Mouse (Mus musculus) small intestine, adult 2 months (tissue): ENCODE results near the gene Plxnc1. TPM values are rescaled to one million over a fixed set of nuclear protein-coding genes. Genes with fewer than 3 reads are reported as not detected.

Experiments
- H3K27ac ChIP-seq: fragments of 200-500 bp; 2 replicates; pipeline ENCODE4 v1.5.1; 2012; ENCODE audit warnings: low read depth, low read length, control low read depth, inconsistent platforms; ENCODE audit not compliant: insufficient read depth
- H3K27me3 ChIP-seq: fragments of 200-500 bp; 2 replicates; pipeline ENCODE4 v1.6.1; 2012; ENCODE audit warnings: mild to moderate bottlenecking, moderate library complexity, low read length, inconsistent platforms; ENCODE audit not compliant: control insufficient read depth, insufficient read depth
- H3K36me3 ChIP-seq: fragments of 200-500 bp; 2 replicates; pipeline ENCODE4 v1.6.1; 2012; ENCODE audit warnings: mild to moderate bottlenecking, low read length, control low read depth, inconsistent platforms; ENCODE audit not compliant: control insufficient read depth, insufficient read depth
- H3K4me1 ChIP-seq: fragments of 200-500 bp; 2 replicates; pipeline ENCODE4 v1.6.1; 2012; ENCODE audit warnings: low read length, inconsistent platforms, mixed read lengths; ENCODE audit not compliant: control insufficient read depth, insufficient read depth, insufficient read length
- H3K4me3 ChIP-seq: fragments of 200-500 bp; 2 replicates; pipeline ENCODE4 v1.5.1; 2012; ENCODE audit warnings: low read depth, mild to moderate bottlenecking, control low read depth, inconsistent platforms, low read length, moderate library complexity
- CTCF ChIP-seq: fragments of 200-500 bp; IDR thresholded peaks from 2 replicates; pipeline ENCODE4 v1.5.1; 2012; ENCODE audit warnings: low read depth, mild to moderate bottlenecking, control low read depth, inconsistent platforms, low read length, moderate library complexity, mixed read lengths; ENCODE audit not compliant: insufficient replicate concordance, insufficient read length; ENCODE audit errors: extremely low read depth
- POLR2A ChIP-seq: fragments of 200-500 bp; IDR thresholded peaks from 2 replicates; pipeline ENCODE4 v1.6.1; 2012; ENCODE audit warnings: low read depth, mild to moderate bottlenecking, control low read depth, inconsistent platforms, low read length, moderate library complexity
- WGBS: fragments of 180-500 bp; shearing (Covaris S2); methylation state at CpG from one replicate; pipeline ENCODE4 v1.1.7; 2018; 5-methylcytosine and 5-hydroxymethylcytosine counted together
- polyA plus RNA-seq: library from polyadenylated mRNA; depleted of rRNA; stranded (reverse); fragments of >200 nt; gene quantifications from 2 replicates; pipeline ENCODE4 v1.2.3, GENCODE M21; 2012

The Plxnc1 gene
- polyA plus RNA-seq, 1 experiment, result 0.82 TPM

GRCm38 (mm10) chr10:94913336-94913739, 31.3 kb downstream of the Plxnc1 start:
- H3K4me1 ChIP-seq, result peaks cover 2% of the 10 kb centered on the region; the same call in 1 of the 2 replicates
- no peak for TF ChIP-seq CTCF
- no peak for TF ChIP-seq POLR2A
- no peaks in the 10 kb centered on the region for H3K36me3 ChIP-seq
- no peak overlapping the region for H3K27ac ChIP-seq
- H3K4me3 ChIP-seq, result no peak overlapping the region
- no peaks in the 10 kb centered on the region for H3K27me3 ChIP-seq
- 64% methylated on average over 5 of the region's 5 CpGs for WGBS

GRCm38 (mm10) chr10:94912551-94912950, 32.1 kb downstream of the Plxnc1 start:
- H3K27ac ChIP-seq, result no peak overlapping the region
- WGBS, result 91% methylated on average over 1 of the region's 1 CpGs

GRCm38 (mm10) chr10:94911102-94911501, 33.5 kb downstream of the Plxnc1 start:
- H3K36me3 ChIP-seq, result no peaks in the 10 kb centered on the region
- no peak overlapping the region for H3K4me3 ChIP-seq
- no peak for TF ChIP-seq CTCF
- no peak for TF ChIP-seq POLR2A
- H3K27me3 ChIP-seq, result no peaks in the 10 kb centered on the region
- no peaks in the 10 kb centered on the region for H3K4me1 ChIP-seq
- H3K27ac ChIP-seq, result no peak overlapping the region
- whole genome bisulfite sequencing, result 78% methylated on average over 6 of the region's 6 CpGs

More at GRCm38 (mm10) chr10:94912551-94912950, 32.1 kb downstream of the Plxnc1 start:
- no peak for TF ChIP-seq CTCF
- TF ChIP-seq POLR2A, result no peak
- no peaks in the 10 kb centered on the region for H3K36me3 ChIP-seq
- H3K4me3 ChIP-seq, result no peak overlapping the region
- H3K27me3 ChIP-seq, result no peaks in the 10 kb centered on the region
- H3K4me1 ChIP-seq, result peaks cover 2% of the 10 kb centered on the region; the same call in 1 of the 2 replicates

GRCm38 (mm10) chr10:94910570-94910969, 34.1 kb downstream of the Plxnc1 start:
- WGBS, result 85% methylated on average over 4 of the region's 4 CpGs
- H3K4me1 ChIP-seq, result no peaks in the 10 kb centered on the region
- no peaks in the 10 kb centered on the region for H3K27me3 ChIP-seq
- H3K36me3 ChIP-seq, result no peaks in the 10 kb centered on the region
- no peak overlapping the region for H3K27ac ChIP-seq
- H3K4me3 ChIP-seq, result no peak overlapping the region
- TF ChIP-seq CTCF (no peak), POLR2A (no peak)

GRCm38 (mm10) chr10:94909789-94910188, 34.8 kb downstream of the Plxnc1 start:
- H3K4me1 ChIP-seq, result no peaks in the 10 kb centered on the region
- TF ChIP-seq CTCF (no peak), POLR2A (no peak)
- no peaks in the 10 kb centered on the region for H3K27me3 ChIP-seq
- 92% methylated on average over 2 of the region's 2 CpGs for WGBS
- H3K27ac ChIP-seq, result no peak overlapping the region
- H3K36me3 ChIP-seq, result no peaks in the 10 kb centered on the region
- no peak overlapping the region for H3K4me3 ChIP-seq

DNA sequence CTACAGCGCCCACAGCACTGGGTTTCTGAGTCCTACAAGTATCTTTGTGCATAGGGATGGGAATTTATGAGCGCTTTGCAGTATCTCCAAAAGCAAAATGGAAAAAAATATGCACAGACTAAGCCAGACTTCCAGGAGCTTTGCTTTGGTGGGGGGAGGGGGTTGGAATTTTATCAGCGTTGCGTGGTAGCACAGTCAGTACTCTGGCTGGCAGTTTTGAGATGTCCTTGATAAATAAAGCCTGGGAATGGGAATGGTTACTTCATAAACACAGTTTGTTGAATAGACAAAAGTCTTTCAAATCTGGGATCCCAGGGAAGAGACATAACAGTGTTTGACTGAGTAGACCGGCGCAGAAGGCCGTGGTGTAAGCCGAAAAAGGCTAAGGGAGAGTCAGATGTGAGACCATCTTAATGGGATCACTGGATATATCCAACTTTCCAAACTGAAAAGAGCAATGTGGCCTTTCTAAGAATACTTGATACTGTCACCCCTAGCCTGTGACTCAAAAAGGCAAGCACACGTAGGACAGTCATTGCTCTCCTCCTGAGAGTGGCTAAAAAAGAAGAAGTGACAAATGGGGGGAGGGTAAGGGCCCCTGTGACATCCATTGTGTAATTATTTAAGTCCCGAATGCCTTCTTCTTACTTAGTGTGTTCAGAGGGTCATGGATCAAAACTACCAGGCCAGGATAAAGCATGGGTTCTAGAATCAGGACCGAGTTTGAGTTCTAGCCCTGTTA, 35.5 kb downstream of the Plxnc1 start:
- WGBS, result 86% methylated on average over 11 of the region's 11 CpGs
- no peaks in the 10 kb centered on the region for H3K4me1 ChIP-seq
- H3K27ac ChIP-seq, result no peak overlapping the region
- TF ChIP-seq CTCF (no peak), POLR2A (no peak)
- no peaks in the 10 kb centered on the region for H3K36me3 ChIP-seq
- no peak overlapping the region for H3K4me3 ChIP-seq
- no peaks in the 10 kb centered on the region for H3K27me3 ChIP-seq

GRCm38 (mm10) chr10:94905689-94906473, 38.8 kb downstream of the Plxnc1 start:
- Histone ChIP-seq H3K27me3 (no peaks in the 10 kb centered on the region), H3K27ac (no peak overlapping the region), H3K4me3 (no peak overlapping the region), H3K4me1 (no peaks in the 10 kb centered on the region), H3K36me3 (no peaks in the 10 kb centered on the region)
- TF ChIP-seq POLR2A (no peak), CTCF (no peak)
- 52% methylated on average over 21 of the region's 21 CpGs for WGBS
